Comparison of ENCODE assay signal across 9 mouse cellular contexts in the genomic region with DNA sequence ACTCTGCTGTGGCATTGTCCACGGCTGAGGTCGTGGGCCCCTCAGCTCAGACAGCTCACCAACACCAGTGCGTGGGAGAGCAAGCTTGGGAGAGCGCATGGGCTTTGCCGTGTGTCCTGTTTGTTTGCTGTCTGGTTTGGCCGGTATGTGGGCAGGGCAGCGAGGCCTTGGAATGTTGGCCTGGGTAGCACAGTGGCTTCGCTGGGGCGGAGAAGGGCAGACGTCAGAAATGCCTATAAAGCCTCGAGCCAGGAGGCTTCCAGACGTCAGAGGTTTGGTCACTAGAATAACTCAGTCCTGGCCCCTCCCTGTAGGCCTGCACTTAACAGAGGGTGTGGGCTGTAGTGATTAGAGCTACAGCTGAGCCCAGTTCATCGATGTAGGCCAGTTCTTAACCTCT. TPM values are rescaled to one million over a fixed set of nuclear protein-coding genes. Genes with fewer than 3 reads are reported as not detected.
A peak's percentile ranks its signal among the peaks of the same experiment; 100 is the strongest.
DNase-seq lines count a peak whose midpoint lies in the region.
"Had no signal": no experiment of that assay in that cellular context is flagged by ENCODE, and none has a peak within 500 bp of the region (broad histone marks: within the 10 kb centered on the region; RNA-seq: fewer than 3 reads in every experiment).

No protein-coding gene starts in this region.

- H3K27ac ChIP-seq in limb, embryonic 10.5 days, result peak overlapping the region; percentile 17; the same call in 1 of the 2 replicates

- no peaks in the 10 kb centered on the region for H3K36me3 ChIP-seq in limb, embryonic 10.5 days

- no peak overlapping the region for H3K4me3 ChIP-seq in limb, embryonic 10.5 days
- H3K4me3 ChIP-seq: megakaryocyte, embryonic 14.5 days had no signal

- DNase-seq in ovary, postnatal 36 days (ENCODE audit: low spot score), result peak; percentile 20
- no peak for DNase-seq in ovary, postnatal 10 days (ENCODE audit: low spot score)
- DNase-seq in heart, postnatal 4 days, result peak; percentile 57
- DNase-seq in limb, embryonic 10.5 days (ENCODE audit: low spot score), result no peak
- peak; percentile 17 for DNase-seq in yolk sac, embryonic 10.5 days (ENCODE audit: low spot score)
- DNase-seq in cerebellum, postnatal 10 days, result no peak
- no peak for DNase-seq in layer of hippocampus, adult 9-10 months (ENCODE audit: low spot score)
- DNase-seq: cerebellum, adult 9-11 months had no signal

- H3K9me3 ChIP-seq in limb, embryonic 10.5 days (replicated peaks), result no peaks in the 10 kb centered on the region
- H3K9me3 ChIP-seq: megakaryocyte, embryonic 14.5 days had no signal

- H3K4me1 ChIP-seq in limb, embryonic 10.5 days, result peaks cover 73% of the 10 kb centered on the region
- H3K4me1 ChIP-seq: megakaryocyte, embryonic 14.5 days had no signal

- WGBS in limb, embryonic 10.5 days, result 52% methylated on average over 13 of the region's 13 CpGs

- H3K27me3 ChIP-seq in limb, embryonic 10.5 days (ENCODE audit: low read depth, poor library complexity, severe bottlenecking), result peaks cover 99% of the 10 kb centered on the region

RNA-seq across cellular contexts. Expression of gene Glis1, which starts 33.9 kb away (rescaled TPM):
- under 1 TPM; 0.26 to 0.79 TPM for total RNA-seq in heart, postnatal 4 days (2021)
- 5.1 and 9.9 TPM in 2 replicates for polyA plus RNA-seq in limb, embryonic 10.5 days (2016; fragmentation: Nextera tagmentation; extraction: Ambion mirVana)

Comparison
In these comparisons a context has a peak if more than half of its experiments do, and no peak if none do; other contexts are left out.
1. DNase-seq: peak in ovary, postnatal 36 days (single experiment), heart, postnatal 4 days (single experiment) and yolk sac, embryonic 10.5 days (single experiment); none in ovary, postnatal 10 days (single experiment), limb, embryonic 10.5 days (single experiment), cerebellum, postnatal 10 days (0 of 2) and layer of hippocampus, adult 9-10 months (single experiment).